Mouse (Mus musculus) lung, postnatal 0 days (tissue): ENCODE measurements around the gene Fam186b.

Experiments used
- CTCF ChIP-seq: IDR thresholded peaks from 2 replicates; pipeline ENCODE4 v1.5.1; 2016; ENCODE audit warnings: antibody characterized with exemption, mild to moderate bottlenecking
- EP300 ChIP-seq: IDR thresholded peaks from 2 replicates; pipeline ENCODE4 v1.6.1; 2016; ENCODE audit warnings: antibody characterized with exemption, mild to moderate bottlenecking, control low read depth

GRCm38 (mm10) chr15:99264363-99264762 lies 31.3 kb downstream of the Fam186b start:
- no peak for TF ChIP-seq CTCF
- TF ChIP-seq EP300 = no peak
